Mouse (Mus musculus): ENCODE results near the gene Sfswap. TPM values are rescaled to one million over a fixed set of nuclear protein-coding genes. Genes with fewer than 3 reads are reported as not detected.
"Not testable (repeated sequence)": the region's sequence is repeated elsewhere in the genome, so short reads cannot be mapped to it uniquely, and the experiment has no call there.

The Sfswap gene
- total RNA-seq, 2 experiments from 2014 or later: 60.5 to 74.0 TPM

- DNase-seq (ENCODE audit: low spot score in 2 of 2): peak in 1 of 2 experiments; percentile 38
Observed at GRCm38 (mm10) chr5:129584583-129585541, 83.8 kb downstream of the Sfswap start.

- peak; percentile 76 to 79 for DNase-seq (ENCODE audit: low spot score in 2 of 2)
Observed at GRCm38 (mm10) chr5:129586016-129586415, 85.0 kb downstream of the Sfswap start.

DNA sequence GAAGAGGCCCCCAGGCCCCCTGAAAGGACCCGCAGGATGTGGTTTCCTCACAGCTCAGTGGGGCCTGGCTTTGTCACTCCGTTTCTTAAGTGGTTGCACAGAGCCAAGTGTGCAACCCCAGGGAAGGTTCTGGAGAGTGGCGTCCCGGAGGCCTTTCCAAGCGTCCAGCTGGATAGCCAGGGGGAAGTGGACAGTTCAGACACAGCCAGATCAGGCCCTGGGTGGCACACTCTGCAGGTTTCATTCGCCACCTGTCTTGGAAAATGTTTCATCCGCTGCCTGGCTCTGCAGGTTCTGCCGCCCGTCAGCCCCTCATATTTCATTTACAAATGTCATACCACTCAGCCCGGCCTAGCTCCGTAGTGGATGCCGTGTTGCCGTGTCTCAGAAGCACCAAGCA lies 85.5 kb downstream of the Sfswap start:
- no peak for DNase-seq (ENCODE audit: low spot score in 2 of 2)

DNA sequence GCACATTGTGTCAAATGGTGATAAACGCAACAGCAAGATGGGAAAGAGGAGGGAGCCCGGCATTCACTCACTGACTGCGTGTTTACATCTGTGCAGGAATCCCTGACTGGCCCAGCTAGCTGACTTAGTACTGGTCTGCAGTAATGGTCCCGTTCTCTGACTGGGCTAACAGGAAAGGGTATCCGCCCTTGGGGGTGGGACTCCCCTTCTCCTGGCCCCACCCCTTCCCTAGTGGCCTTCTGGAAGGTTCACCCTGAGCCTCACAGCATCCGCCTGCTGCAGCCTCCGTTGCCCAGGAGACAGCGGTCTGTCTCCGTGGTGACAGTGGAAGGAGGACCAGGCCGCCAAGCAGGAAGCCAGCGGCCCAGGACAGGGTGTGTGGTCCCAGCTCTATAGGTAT lies 89.9 kb downstream of the Sfswap start:
- DNase-seq (ENCODE audit: low spot score in 2 of 2): no peak

GRCm38 (mm10) chr5:129594116-129595114 lies 93.4 kb downstream of the Sfswap start:
- peak; percentile 69 to 82 for DNase-seq (ENCODE audit: low spot score in 2 of 2)

DNA sequence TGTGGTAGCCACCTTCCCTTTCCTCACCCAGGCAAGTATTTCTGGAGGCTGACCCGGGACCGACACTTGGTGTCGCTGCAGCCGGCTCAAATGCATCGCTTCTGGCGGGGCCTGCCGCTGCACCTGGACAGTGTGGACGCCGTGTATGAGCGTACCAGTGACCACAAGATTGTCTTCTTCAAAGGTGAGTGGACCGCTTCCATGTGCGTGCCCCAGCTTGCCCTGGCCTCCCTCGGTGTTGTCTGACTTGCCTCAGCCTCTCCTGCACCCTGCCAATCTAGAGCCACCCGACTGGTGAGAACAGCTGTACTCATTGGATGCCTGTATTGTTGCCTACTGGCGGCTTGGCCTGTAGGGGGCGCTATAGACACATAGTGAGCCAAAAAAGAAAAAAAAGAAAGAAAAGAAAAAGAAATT lies 101.1 kb downstream of the Sfswap start:
- DNase-seq (ENCODE audit: low spot score in 2 of 2): no peak

- DNase-seq (ENCODE audit: low spot score in 2 of 2): no peak
Observed at GRCm38 (mm10) chr5:129607476-129607875, 106.5 kb downstream of the Sfswap start.

- peak in 1 of 2 experiments; percentile 51 for DNase-seq (ENCODE audit: low spot score in 2 of 2)
Observed at GRCm38 (mm10) chr5:129611060-129611459, 110.0 kb downstream of the Sfswap start.

GRCm38 (mm10) chr5:129620600-129620999 lies 119.6 kb downstream of the Sfswap start:
- DNase-seq (ENCODE audit: low spot score in 2 of 2): not testable (repeated sequence)

Other genes with a start within 250 kb of the Sfswap start
- gene Mmp17, start 82.9 kb downstream of the Sfswap start, total RNA-seq (2021): 1 to 10 TPM; 1.8 to 2.2 TPM
- 1 to 10 TPM; 2.5 to 3.6 TPM for gene Zfp11, start 168.9 kb downstream of the Sfswap start, total RNA-seq (2021)
- not detected for gene Sept14, start 207.3 kb downstream of the Sfswap start, total RNA-seq (2021)
- 10 to 100 TPM; 87.0 to 88.3 TPM for gene Mrps17, start 214.3 kb downstream of the Sfswap start, total RNA-seq (2021)
- gene Nipsnap2, start 223.8 kb downstream of the Sfswap start, total RNA-seq (2021): 100 to 1,000 TPM; 348 to 363 TPM

Data from gastrocnemius, postnatal 4 days (tissue).